Mouse (Mus musculus) cerebellum, adult 2 months (tissue): ENCODE measurements around the gene Erc2.

ENCODE experiments used
- CTCF ChIP-seq: fragments of 200-500 bp; IDR thresholded peaks from 2 replicates; pipeline ENCODE4 v1.5.1; 2011; ENCODE audit warnings: low read depth, mild to moderate bottlenecking, control low read depth, low read length, moderate library complexity, borderline replicate concordance; ENCODE audit not compliant: insufficient read depth
- POLR2A ChIP-seq: fragments of 200-500 bp; IDR thresholded peaks from 2 replicates; pipeline ENCODE4 v1.6.1; 2011; ENCODE audit warnings: low read length, control low read depth, borderline replicate concordance; ENCODE audit not compliant: insufficient read depth

DNA sequence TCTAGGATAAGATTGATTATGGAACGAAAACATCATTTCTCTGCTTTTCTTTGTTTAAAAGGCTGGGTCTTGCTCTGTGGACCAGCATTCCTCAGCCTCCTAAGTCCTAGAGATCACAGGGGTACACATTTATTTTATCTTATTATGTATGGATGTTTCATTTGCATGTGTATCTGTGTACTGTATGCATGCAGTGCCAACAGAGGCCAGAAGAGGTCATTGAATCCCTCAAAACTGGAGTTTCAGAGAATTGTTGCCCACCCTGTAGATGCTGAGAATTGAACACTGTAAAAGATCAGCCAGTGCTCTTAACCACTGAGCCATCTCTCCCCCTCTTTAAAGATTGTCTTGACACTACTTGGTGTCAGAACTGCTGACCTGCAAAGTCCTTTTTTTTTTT lies 251.4 kb downstream of the Erc2 start:
- TF ChIP-seq CTCF, result no peak
- no peak for TF ChIP-seq POLR2A
